ENCODE assay signal across 8 mouse cellular contexts in the genomic region with DNA sequence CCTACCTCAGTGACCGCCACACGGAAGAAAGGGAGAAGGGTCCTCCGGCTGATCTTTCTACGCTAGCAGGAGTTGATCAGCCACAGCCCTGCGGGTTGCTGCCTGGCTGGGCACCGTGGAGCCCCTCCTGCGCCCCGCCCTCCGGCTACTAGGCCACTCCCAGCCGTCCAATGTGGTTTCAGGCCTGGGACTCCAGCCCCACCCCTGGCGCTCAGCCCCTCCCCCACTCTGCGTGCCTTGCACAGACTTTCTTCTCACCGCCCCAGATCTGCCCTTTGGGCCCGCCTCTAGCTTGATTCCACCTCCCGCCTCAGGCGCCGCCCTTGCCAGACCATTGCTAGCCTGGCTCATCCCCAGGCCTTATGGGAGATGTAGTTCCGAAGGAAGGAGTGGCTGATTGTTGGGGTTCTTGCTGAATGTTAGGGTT. TPM values are rescaled to one million over a fixed set of nuclear protein-coding genes. Genes with fewer than 3 reads are reported as not detected.
A peak's percentile ranks its signal among the peaks of the same experiment; 100 is the strongest.
DNase-seq lines count a peak whose midpoint lies in the region; ATAC-seq lines count a peak whose summit lies in the region.

AI464131 (minus strand) TSS at position 91 of the 427 bp plus-strand sequence.

- ATAC-seq in CD4-positive, CD25-positive, alpha-beta regulatory T cell, adult 4 months: peak; percentile 59
- ATAC-seq in heart, embryonic 14.5 days (ENCODE audit: insufficient number of reproducible peaks, insufficient read depth, low FRiP score, low read depth): peak; percentile 92
- peak; percentile 92 for ATAC-seq in liver, embryonic 12.5 days
- peak; percentile 94 for ATAC-seq in stomach, embryonic 15.5 days (ENCODE audit: insufficient read depth, low FRiP score, low read depth)

- H3K4me2 ChIP-seq in heart, embryonic 14.5 days (ENCODE audit: low read length): peak within 1 kb of the TSS; percentile 82
- peak within 1 kb of the TSS; percentile 73 for H3K4me2 ChIP-seq in liver, embryonic 12.5 days
- peak within 1 kb of the TSS; percentile 82 for H3K4me2 ChIP-seq in stomach, embryonic 15.5 days

- H3K4me1 ChIP-seq in forebrain, embryonic 10.5 days: peaks cover 62% of the 10 kb centered on the region
- peaks cover 25 to 28% of the 10 kb centered on the region in 2 experiments for H3K4me1 ChIP-seq in heart, embryonic 14.5 days (ENCODE audit: control insufficient read depth in 2 of 2, insufficient read depth in 2 of 2, low read length in 2 of 2)
- H3K4me1 ChIP-seq in liver, embryonic 12.5 days: peaks cover 41% of the 10 kb centered on the region
- peaks cover 22% of the 10 kb centered on the region for H3K4me1 ChIP-seq in stomach, embryonic 15.5 days

- H3K4me3 ChIP-seq in forebrain, embryonic 10.5 days: peak within 1 kb of the TSS; percentile 51
- peak within 1 kb of the TSS; percentile 46 to 50 for H3K4me3 ChIP-seq in heart, embryonic 14.5 days (ENCODE audit: control insufficient read depth in 1 of 2, insufficient read depth in 1 of 2, low read depth in 1 of 2, low read length in 2 of 2)
- peak within 1 kb of the TSS; percentile 43 for H3K4me3 ChIP-seq in liver, embryonic 12.5 days
- H3K4me3 ChIP-seq in stomach, embryonic 15.5 days (replicated peaks): peak within 1 kb of the TSS; percentile 50

- under 1% methylated on average over 18 of the region's 18 CpGs for WGBS in forebrain, embryonic 10.5 days
- 3% methylated on average over 18 of the region's 18 CpGs for WGBS in heart, embryonic 14.5 days
- under 1% methylated on average over 18 of the region's 18 CpGs for whole genome bisulfite sequencing in liver, embryonic 12.5 days (ENCODE audit: insufficient replicate concordance)
- 1% methylated on average over 16 of the region's 18 CpGs for WGBS in stomach, embryonic 15.5 days

- peaks cover 69% of the 10 kb centered on the region for H3K27me3 ChIP-seq in forebrain, embryonic 10.5 days (ENCODE audit: poor library complexity, severe bottlenecking)
- peaks cover 50% of the 10 kb centered on the region for H3K27me3 ChIP-seq in heart, embryonic 14.5 days (ENCODE audit: control insufficient read depth, insufficient read depth, low read length)
- H3K27me3 ChIP-seq in liver, embryonic 12.5 days (replicated peaks): peaks cover 62% of the 10 kb centered on the region
- peaks cover 36% of the 10 kb centered on the region for H3K27me3 ChIP-seq in stomach, embryonic 15.5 days (replicated peaks)

- H3K36me3 ChIP-seq in forebrain, embryonic 10.5 days (replicated peaks): no peaks in the 10 kb centered on the region
- no peaks in the 10 kb centered on the region for H3K36me3 ChIP-seq in heart, embryonic 14.5 days (ENCODE audit: control insufficient read depth, insufficient read depth, low read length)
- H3K36me3 ChIP-seq in liver, embryonic 12.5 days: no peaks in the 10 kb centered on the region
- H3K36me3 ChIP-seq in stomach, embryonic 15.5 days: no peaks in the 10 kb centered on the region

- peak within 1 kb of the TSS; percentile 68 for H3K9ac ChIP-seq in heart, embryonic 14.5 days (ENCODE audit: low read length)
- peak within 1 kb of the TSS; percentile 44 for H3K9ac ChIP-seq in liver, embryonic 12.5 days
- H3K9ac ChIP-seq in stomach, embryonic 15.5 days: 0 out of 2 replicates have a peak within 1 kb of the TSS, but pooled peaks have one; percentile 19

- peak; percentile 79 for DNase-seq in c-Kit-positive CD71-negative TER-119-negative erythroid progenitor cells, embryonic 14.5 days (ENCODE audit: low read depth)
- peak; percentile 99 for DNase-seq in forebrain, embryonic 10.5 days (ENCODE audit: extremely low spot score, low spot score)
- peak; percentile 99 for DNase-seq in kidney, postnatal 14 days
- DNase-seq in natural killer cell, adult 2 months (ENCODE audit: low spot score in 2 of 2): peak; percentile 71 to 75

- H3K9me3 ChIP-seq in forebrain, embryonic 10.5 days: no peaks in the 10 kb centered on the region
- no peaks in the 10 kb centered on the region for H3K9me3 ChIP-seq in heart, embryonic 14.5 days (ENCODE audit: control insufficient read depth, low read length)
- H3K9me3 ChIP-seq in liver, embryonic 12.5 days (replicated peaks): no peaks in the 10 kb centered on the region
- no peaks in the 10 kb centered on the region for H3K9me3 ChIP-seq in stomach, embryonic 15.5 days

- H3K27ac ChIP-seq in forebrain, embryonic 10.5 days: peak within 1 kb of the TSS; percentile 74
- H3K27ac ChIP-seq in heart, embryonic 14.5 days (replicated peaks in 1 of 2; ENCODE audit: control insufficient read depth in 1 of 2, insufficient read depth in 1 of 2, low read depth in 2 of 2, low read length in 2 of 2): 0 out of 4 replicates have a peak within 1 kb of the TSS, but pooled peaks of 1 of the 2 experiments have one; percentile 11
- H3K27ac ChIP-seq in liver, embryonic 12.5 days: no peak within 1 kb of the TSS
- peak within 1 kb of the TSS; percentile 44; the same call in 1 of the 2 replicates for H3K27ac ChIP-seq in stomach, embryonic 15.5 days

RNA-seq across cellular contexts. Expression of gene AI464131, which starts in this region (rescaled TPM):
- polyA plus RNA-seq in CD4-positive, CD25-positive, alpha-beta regulatory T cell, adult 4 months (2017; shearing (Covaris generic)): not detected
- polyA plus RNA-seq in forebrain, embryonic 10.5 days (2016; fragmentation: Nextera tagmentation; extraction: Ambion mirVana): 6.3 and 7.1 TPM in 2 replicates
- 2.8 TPM in 2 replicates for polyA plus RNA-seq in heart, embryonic 14.5 days (2014; fragmentation: Nextera tagmentation; extraction: Ambion mirVana)
- 0.57 and 0.98 TPM in 2 replicates for polyA plus RNA-seq in liver, embryonic 12.5 days (2016; fragmentation: Nextera tagmentation; extraction: Ambion mirVana)
- polyA plus RNA-seq in stomach, embryonic 15.5 days (2015; fragmentation: Nextera tagmentation; extraction: Ambion mirVana): 5.7 and 6.4 TPM in 2 replicates

Comparison
In these comparisons a context has a peak if more than half of its experiments do, and no peak if none do; other contexts are left out.
1. Peak in ATAC-seq in CD4-positive, CD25-positive, alpha-beta regulatory T cell, adult 4 months; RNA of the gene not detected or under 1 TPM.
2. Peak in ATAC-seq, H3K4me3 ChIP-seq, H3K9ac ChIP-seq and H3K4me2 ChIP-seq in liver, embryonic 12.5 days; RNA of the gene not detected or under 1 TPM.